Mouse (Mus musculus): Measurements from ENCODE around the gene Ncoa3. TPM values are rescaled to one million over a fixed set of nuclear protein-coding genes. Genes with fewer than 3 reads are reported as not detected.

The Ncoa3 gene
- polyA plus RNA-seq, 1 experiment from 2014 or later, result 17.4 TPM

DNA sequence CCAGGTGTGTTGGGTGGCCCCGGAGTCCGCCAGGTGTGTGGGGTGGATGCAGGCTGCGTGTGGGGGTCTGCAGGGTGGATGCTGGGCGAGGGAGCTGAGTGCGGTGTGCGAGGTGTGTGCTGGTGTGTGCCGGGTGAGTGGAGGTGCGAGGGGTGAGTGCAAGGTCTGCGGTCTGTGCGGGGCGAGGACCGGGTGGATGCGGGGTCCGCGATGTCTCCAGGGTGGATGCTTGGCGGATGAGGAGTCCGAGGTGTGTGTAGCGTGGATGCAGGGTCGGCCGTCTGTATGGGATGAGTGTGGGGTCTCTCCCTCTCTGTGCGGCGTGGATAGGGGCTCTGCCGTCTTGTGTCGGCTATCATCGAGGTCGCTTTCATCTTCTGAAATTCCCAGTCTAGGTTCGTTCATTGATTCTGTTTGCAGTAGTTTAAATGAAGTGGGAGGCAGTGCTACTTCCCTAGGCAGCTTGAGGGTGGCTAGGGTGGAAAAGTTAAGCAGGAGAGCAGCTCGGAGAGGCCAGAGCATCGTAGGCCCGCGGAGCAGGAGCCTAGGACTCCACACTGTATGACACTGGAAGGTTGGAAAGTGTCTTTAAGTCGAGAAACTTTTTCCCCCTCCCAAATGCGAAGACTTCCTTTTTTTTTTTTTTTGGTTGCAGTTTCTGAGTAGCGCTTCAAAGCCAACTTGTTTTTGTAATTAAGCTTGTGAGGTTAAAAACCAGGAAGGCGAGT, 901 bp downstream of the Ncoa3 start:
- Histone ChIP-seq H3K27ac (ENCODE audit: poor library complexity, severe bottlenecking) (peak overlapping the region; percentile 77; the same call in 1 of the 2 replicates), H3K9ac (peak overlapping the region; percentile 97)

DNA sequence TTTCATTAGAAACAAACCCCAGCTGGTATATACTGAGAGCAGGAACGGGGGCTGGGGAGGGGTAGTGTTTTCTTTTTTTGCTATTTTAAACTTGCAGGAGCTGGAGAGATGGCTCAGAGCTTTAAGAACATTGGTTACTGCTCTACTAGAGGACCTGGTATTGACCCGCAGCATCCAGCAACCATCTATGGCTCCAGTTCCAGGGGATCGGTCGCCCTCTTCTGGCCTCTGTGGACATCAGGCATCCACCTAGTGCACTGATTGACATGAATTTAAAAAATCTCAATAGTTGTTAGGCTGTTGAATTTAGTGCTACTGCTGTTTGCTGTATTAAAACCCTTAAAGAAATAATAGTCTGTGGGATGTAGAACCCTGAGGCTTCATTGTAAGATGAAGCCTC, 1.9 kb downstream of the Ncoa3 start:
- WGBS, result 97% methylated on average over 4 of the region's 4 CpGs
- ATAC-seq (ENCODE audit: insufficient number of reproducible peaks, low FRiP score), result no peak
- Histone ChIP-seq H3K4me3 (no peak overlapping the region), H3K9me3 (replicated peaks) (no peaks in the 10 kb centered on the region), H3K27ac (ENCODE audit: poor library complexity, severe bottlenecking) (no peak overlapping the region), H3K36me3 (peaks cover 5% of the 10 kb centered on the region; the same call in 1 of the 2 replicates), H3K4me1 (replicated peaks) (peaks cover 18% of the 10 kb centered on the region), H3K27me3 (replicated peaks) (no peaks in the 10 kb centered on the region), H3K4me2 (no peak overlapping the region), H3K9ac (no peak overlapping the region)

More for the DNA sequence above, 901 bp downstream of the Ncoa3 start:
- H3K9me3 ChIP-seq (replicated peaks), result no peaks in the 10 kb centered on the region
- peak overlapping the region; percentile 96 for H3K4me3 ChIP-seq
- H3K4me1 ChIP-seq (replicated peaks), result peaks cover 9% of the 10 kb centered on the region
- H3K27me3 ChIP-seq (replicated peaks), result no peaks in the 10 kb centered on the region
- 4% methylated on average over 35 of the region's 35 CpGs for WGBS
- peaks cover 5% of the 10 kb centered on the region; the same call in 1 of the 2 replicates for H3K36me3 ChIP-seq
- peak overlapping the region; percentile 99 for H3K4me2 ChIP-seq
- peak; percentile 33 for ATAC-seq (ENCODE audit: insufficient number of reproducible peaks, low FRiP score)

DNA sequence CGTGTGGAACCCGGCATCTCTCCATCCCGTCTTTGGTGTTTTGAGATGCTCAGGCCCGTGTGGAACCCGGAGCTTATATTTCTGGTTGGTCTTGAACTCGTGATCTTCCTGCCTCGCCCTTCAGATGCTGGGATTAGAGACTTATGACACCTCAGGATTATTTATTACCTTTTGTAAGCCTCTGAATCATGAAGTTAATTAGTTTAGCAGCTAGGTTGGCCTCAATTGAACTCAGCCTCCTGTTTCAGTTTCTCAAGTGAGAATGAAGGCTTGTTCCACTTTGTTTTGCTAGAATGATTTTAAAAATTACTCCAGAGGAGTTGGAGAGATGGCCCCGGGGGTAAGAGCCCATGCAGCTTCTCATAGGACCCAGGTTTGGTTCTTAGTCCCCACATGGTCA, 3.3 kb downstream of the Ncoa3 start:
- no peak for ATAC-seq (ENCODE audit: insufficient number of reproducible peaks, low FRiP score)
- Histone ChIP-seq H3K4me3 (no peak overlapping the region), H3K27me3 (replicated peaks) (no peaks in the 10 kb centered on the region), H3K36me3 (peaks cover 5% of the 10 kb centered on the region; the same call in 1 of the 2 replicates), H3K9ac (no peak overlapping the region), H3K9me3 (replicated peaks) (no peaks in the 10 kb centered on the region), H3K4me1 (replicated peaks) (peaks cover 29% of the 10 kb centered on the region), H3K4me2 (no peak overlapping the region), H3K27ac (ENCODE audit: poor library complexity, severe bottlenecking) (no peak overlapping the region)
- WGBS, result 89% methylated on average over 8 of the region's 8 CpGs

DNA sequence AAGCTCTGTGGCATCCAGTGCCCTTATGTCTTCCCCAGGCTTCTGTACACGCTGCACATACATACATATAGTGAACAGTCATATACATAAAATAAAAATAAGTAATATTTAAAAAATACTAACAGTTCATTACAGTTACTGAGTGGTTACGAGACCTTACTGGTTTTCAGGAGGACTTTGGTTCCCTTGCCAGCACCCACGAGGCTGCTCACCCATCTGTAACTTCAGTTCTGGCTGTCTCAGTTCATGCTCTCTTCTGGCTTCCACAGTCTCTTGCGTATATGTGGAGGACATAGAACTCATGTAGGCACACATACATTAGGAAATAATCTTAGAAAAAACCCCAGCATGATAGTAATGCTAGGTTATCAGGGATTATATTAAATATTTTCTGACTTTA, 3.7 kb downstream of the Ncoa3 start:
- H3K27me3 ChIP-seq (replicated peaks), result no peaks in the 10 kb centered on the region
- H3K36me3 ChIP-seq, result peaks cover 5% of the 10 kb centered on the region; the same call in 1 of the 2 replicates
- no peak overlapping the region for H3K9ac ChIP-seq
- no peak overlapping the region for H3K4me2 ChIP-seq
- H3K9me3 ChIP-seq (replicated peaks), result no peaks in the 10 kb centered on the region
- ATAC-seq (ENCODE audit: insufficient number of reproducible peaks, low FRiP score), result no peak
- H3K4me1 ChIP-seq (replicated peaks), result peaks cover 34% of the 10 kb centered on the region
- no peak overlapping the region for H3K4me3 ChIP-seq
- H3K27ac ChIP-seq (ENCODE audit: poor library complexity, severe bottlenecking), result no peak overlapping the region
- WGBS, result 93% methylated on average over 4 of the region's 4 CpGs

DNA sequence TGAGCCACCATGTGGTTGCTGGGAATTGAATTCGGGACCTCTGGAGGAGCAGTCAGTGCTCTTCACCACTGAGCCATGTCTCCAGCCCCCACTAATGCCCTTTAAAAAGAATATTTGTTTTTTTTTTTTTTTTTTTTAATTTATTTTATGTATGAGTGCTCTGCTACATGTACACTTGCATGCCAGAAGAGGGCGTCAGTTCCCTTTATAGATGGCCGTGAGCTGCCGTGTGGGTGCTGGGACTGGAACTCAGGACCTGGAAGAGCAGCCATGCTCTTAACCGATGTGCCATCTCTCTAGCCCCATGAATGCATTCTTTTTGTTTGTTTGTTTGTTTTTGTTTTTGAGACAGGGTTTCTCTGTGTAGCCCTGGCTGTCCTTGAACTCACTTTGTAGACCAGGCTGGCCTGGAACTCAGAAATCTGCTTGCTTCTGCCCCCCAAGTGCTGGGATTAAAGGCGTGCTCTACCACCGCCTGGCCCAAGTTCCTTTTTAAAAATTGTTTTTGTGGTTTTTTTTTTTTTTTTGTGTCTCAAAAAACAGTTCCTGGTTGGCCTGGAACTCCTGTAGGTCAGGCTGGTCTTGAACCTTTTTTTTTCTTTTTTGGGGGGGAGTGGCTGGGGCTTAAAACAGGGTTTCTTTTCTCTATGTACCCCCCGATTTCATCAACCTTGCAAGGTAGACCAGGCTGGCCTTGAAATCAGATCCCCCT, 5.0 kb downstream of the Ncoa3 start:
- Histone ChIP-seq H3K27me3 (replicated peaks) (no peaks in the 10 kb centered on the region), H3K27ac (ENCODE audit: poor library complexity, severe bottlenecking) (no peak overlapping the region), H3K4me3 (no peak overlapping the region), H3K4me2 (no peak overlapping the region), H3K9me3 (replicated peaks) (no peaks in the 10 kb centered on the region), H3K36me3 (peaks cover 5% of the 10 kb centered on the region; the same call in 1 of the 2 replicates), H3K9ac (no peak overlapping the region), H3K4me1 (replicated peaks) (peaks cover 46% of the 10 kb centered on the region)
- ATAC-seq (ENCODE audit: insufficient number of reproducible peaks, low FRiP score), result no peak
- 93% methylated on average over 8 of the region's 8 CpGs for WGBS

DNA sequence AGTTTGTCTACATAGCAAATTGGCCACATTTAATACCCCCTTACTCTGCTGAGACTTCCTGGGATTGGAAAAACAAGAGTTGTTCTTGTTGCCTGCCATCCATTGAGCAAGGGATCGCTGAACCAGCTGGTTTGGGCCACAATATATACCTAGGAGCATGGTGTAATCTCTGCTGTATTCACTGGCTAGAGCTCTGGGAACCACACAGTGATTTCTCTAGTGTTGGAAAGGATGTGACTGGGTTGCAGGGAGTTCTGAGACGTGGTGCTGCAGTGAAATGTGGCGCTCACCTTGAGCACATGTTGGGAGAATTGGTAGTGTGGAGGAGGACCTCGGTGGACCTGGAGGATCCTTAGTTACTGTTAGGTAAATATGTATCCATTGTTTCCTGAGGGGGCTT, 6.5 kb downstream of the Ncoa3 start:
- WGBS, result 21% methylated on average over 4 of the region's 4 CpGs
- Histone ChIP-seq H3K27me3 (replicated peaks) (no peaks in the 10 kb centered on the region), H3K4me1 (replicated peaks) (peaks cover 41% of the 10 kb centered on the region), H3K27ac (ENCODE audit: poor library complexity, severe bottlenecking) (no peak overlapping the region; the same call in 1 of the 2 replicates), H3K4me3 (no peak overlapping the region), H3K4me2 (peak overlapping the region; percentile 48; the same call in 1 of the 2 replicates), H3K9me3 (replicated peaks) (no peaks in the 10 kb centered on the region), H3K36me3 (peaks cover 5% of the 10 kb centered on the region; the same call in 1 of the 2 replicates), H3K9ac (no peak overlapping the region)
- no peak for ATAC-seq (ENCODE audit: insufficient number of reproducible peaks, low FRiP score)

DNA sequence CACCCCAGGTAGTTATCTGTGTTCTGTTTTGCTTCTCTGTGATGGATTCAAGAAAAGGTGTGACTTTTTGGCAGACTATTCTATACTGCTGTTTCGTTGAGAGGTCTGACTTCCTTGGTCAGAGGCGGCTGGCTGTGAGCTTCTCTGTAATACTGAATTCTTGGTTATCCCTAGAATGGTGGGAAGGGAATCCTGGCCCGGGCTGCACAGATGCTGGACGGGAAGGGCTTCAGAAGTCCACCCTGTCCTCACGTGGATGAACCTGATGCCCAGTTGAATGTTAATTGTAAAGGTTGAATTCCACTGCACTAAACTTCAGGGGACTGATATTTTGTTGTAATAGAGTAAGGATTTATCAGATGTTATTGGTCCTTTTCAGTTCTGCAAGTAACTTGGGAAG, 7.4 kb downstream of the Ncoa3 start:
- H3K27ac ChIP-seq (ENCODE audit: poor library complexity, severe bottlenecking), result no peak overlapping the region
- H3K9me3 ChIP-seq (replicated peaks), result no peaks in the 10 kb centered on the region
- ATAC-seq (ENCODE audit: insufficient number of reproducible peaks, low FRiP score), result peak; percentile 36; the same call in 1 of the 2 replicates
- 0 out of 2 replicates have a peak overlapping the region, but pooled peaks have one; percentile 4 for H3K4me3 ChIP-seq
- H3K4me1 ChIP-seq (replicated peaks), result peaks cover 41% of the 10 kb centered on the region
- no peaks in the 10 kb centered on the region for H3K27me3 ChIP-seq (replicated peaks)
- H3K4me2 ChIP-seq, result peak overlapping the region; percentile 48
- no peak overlapping the region for H3K9ac ChIP-seq
- no peaks in the 10 kb centered on the region for H3K36me3 ChIP-seq
- WGBS, result 8% methylated on average over 5 of the region's 5 CpGs

DNA sequence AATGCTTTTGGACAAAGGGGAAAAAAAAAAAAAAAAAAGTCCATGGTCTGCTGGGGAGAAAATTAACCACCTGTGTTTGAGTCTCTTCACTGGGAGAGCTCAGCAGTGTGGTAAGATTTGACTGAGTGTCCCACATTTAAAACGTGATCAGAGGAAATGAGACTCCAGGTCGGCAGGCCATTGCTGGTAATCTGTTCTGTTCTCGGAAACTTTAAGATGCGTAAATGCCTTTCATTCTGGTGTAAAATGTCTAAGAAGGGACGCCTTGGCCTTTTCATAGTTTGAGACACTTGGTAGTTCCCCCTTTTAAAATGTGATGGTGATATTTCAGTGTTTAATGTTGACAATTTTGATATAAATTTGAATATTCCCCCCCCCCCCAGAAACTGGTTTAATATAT, 7.8 kb downstream of the Ncoa3 start:
- WGBS, result 31% methylated on average over 5 of the region's 5 CpGs
- Histone ChIP-seq H3K9ac (no peak overlapping the region), H3K27ac (ENCODE audit: poor library complexity, severe bottlenecking) (peak overlapping the region; percentile 12; the same call in 1 of the 2 replicates), H3K4me1 (replicated peaks) (peaks cover 41% of the 10 kb centered on the region), H3K9me3 (replicated peaks) (no peaks in the 10 kb centered on the region), H3K4me2 (no peak overlapping the region), H3K4me3 (no peak overlapping the region), H3K27me3 (replicated peaks) (no peaks in the 10 kb centered on the region), H3K36me3 (no peaks in the 10 kb centered on the region)
- ATAC-seq (ENCODE audit: insufficient number of reproducible peaks, low FRiP score), result no peak

DNA sequence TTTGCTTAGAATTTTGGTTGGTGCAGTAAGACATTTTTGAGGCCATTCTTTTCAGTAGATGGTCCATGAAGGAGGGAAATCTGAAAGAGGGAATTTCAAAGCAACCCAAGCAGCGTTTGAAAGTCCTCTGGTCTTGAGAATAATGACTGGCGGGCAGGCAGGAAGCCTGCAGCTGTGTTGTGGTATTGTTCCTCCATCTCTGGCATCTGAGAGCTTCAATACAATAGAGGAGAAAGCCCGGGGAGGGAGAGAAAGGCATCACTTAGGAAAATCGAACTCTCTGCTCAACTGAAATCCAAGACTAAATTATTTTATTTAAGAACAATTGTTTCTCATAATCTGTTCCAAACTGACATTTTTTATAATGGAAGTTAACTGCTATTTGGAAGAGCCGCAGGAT, 8.3 kb downstream of the Ncoa3 start:
- Histone ChIP-seq H3K36me3 (no peaks in the 10 kb centered on the region), H3K27ac (ENCODE audit: poor library complexity, severe bottlenecking) (peak overlapping the region; percentile 22; the same call in 1 of the 2 replicates), H3K4me3 (no peak overlapping the region), H3K9ac (no peak overlapping the region), H3K9me3 (replicated peaks) (no peaks in the 10 kb centered on the region), H3K27me3 (replicated peaks) (no peaks in the 10 kb centered on the region), H3K4me2 (no peak overlapping the region; the same call in 1 of the 2 replicates), H3K4me1 (replicated peaks) (peaks cover 41% of the 10 kb centered on the region)
- ATAC-seq (ENCODE audit: insufficient number of reproducible peaks, low FRiP score), result no peak
- 34% methylated on average over 5 of the region's 5 CpGs for WGBS

DNA sequence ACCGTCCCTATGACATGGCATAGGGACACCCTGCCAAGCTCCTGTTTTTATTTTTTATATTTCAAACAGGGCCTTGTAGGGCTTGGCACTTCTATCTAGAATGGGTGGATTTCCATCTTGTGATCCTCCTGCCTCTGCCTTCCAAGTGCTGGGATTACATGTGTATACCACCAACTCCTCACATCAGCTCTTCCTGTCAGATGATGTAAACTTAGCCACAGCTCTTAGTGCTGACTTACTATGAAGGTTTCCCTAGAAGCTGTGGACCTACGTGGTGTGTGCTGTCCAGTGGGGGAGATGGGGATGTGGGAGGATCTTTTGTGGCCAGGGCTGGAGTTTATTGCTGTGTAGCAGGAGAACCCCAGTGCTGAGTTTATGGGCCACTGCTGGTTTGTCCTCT, 8.9 kb downstream of the Ncoa3 start:
- ATAC-seq (ENCODE audit: insufficient number of reproducible peaks, low FRiP score), result no peak
- Histone ChIP-seq H3K9ac (no peak overlapping the region), H3K27ac (ENCODE audit: poor library complexity, severe bottlenecking) (no peak overlapping the region), H3K4me1 (replicated peaks) (peaks cover 41% of the 10 kb centered on the region), H3K36me3 (no peaks in the 10 kb centered on the region), H3K4me3 (no peak overlapping the region), H3K9me3 (replicated peaks) (no peaks in the 10 kb centered on the region), H3K4me2 (no peak overlapping the region), H3K27me3 (replicated peaks) (no peaks in the 10 kb centered on the region)
- 58% methylated on average over 2 of the region's 2 CpGs for WGBS

DNA sequence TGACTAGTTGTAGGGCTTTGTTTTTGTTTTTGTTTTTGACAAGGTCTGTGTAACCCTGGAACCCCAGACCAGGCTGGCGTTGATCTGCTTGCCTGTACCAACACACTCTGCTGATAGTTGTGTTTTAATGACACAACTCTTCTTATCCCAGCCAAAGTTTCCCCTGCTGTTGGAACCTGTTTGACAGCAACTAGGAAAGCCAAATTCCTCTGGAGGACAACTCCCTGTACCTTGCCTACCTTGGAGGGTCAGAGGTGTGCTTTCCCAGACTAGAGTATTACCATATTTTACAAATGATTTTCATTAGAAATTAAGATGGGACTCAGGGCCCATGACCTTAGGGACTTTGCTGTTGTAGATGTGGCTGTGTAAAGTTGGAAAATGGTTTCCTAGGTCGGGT, 9.3 kb downstream of the Ncoa3 start:
- Histone ChIP-seq H3K36me3 (no peaks in the 10 kb centered on the region), H3K27me3 (replicated peaks) (no peaks in the 10 kb centered on the region), H3K4me3 (no peak overlapping the region), H3K9ac (no peak overlapping the region), H3K4me2 (no peak overlapping the region), H3K4me1 (replicated peaks) (peaks cover 41% of the 10 kb centered on the region), H3K27ac (ENCODE audit: poor library complexity, severe bottlenecking) (no peak overlapping the region), H3K9me3 (replicated peaks) (no peaks in the 10 kb centered on the region)
- WGBS, result 56% methylated on average over 2 of the region's 2 CpGs
- ATAC-seq (ENCODE audit: insufficient number of reproducible peaks, low FRiP score), result no peak
